Mouse (Mus musculus) midbrain, embryonic 13.5 days (tissue): ENCODE measurements around the gene Coa7. TPM values are rescaled to one million over a fixed set of nuclear protein-coding genes. Genes with fewer than 3 reads are reported as not detected.
A peak's percentile ranks its signal among the peaks of the same experiment; 100 is the strongest.
"Not testable (repeated sequence)": the region's sequence is repeated elsewhere in the genome, so short reads cannot be mapped to it uniquely, and the experiment has no call there.

ENCODE experiments used
- ATAC-seq: fragments of 200-750 bp; cut with Nextera tagmentation; 2 replicates; pipeline ENCODE4 v1.8.0; 2017; ENCODE audit warnings: mild to moderate bottlenecking, moderate TSS enrichment, moderate library complexity
- H3K27ac ChIP-seq: fragments of 300-500 bp; sonication (generic); 2 replicates; pipeline ENCODE4 v1.5.1; 2015; ENCODE audit warnings: inconsistent platforms, mild to moderate bottlenecking, moderate library complexity
- H3K27me3 ChIP-seq: fragments of 300-500 bp; sonication (generic); 2 replicates; pipeline ENCODE4 v1.6.1; 2015; ENCODE audit warnings: mild to moderate bottlenecking, inconsistent platforms
- H3K36me3 ChIP-seq: fragments of 300-500 bp; sonication (generic); 2 replicates; pipeline ENCODE4 v1.6.1; 2015; ENCODE audit warnings: mild to moderate bottlenecking, inconsistent platforms
- H3K4me1 ChIP-seq: fragments of 300-500 bp; sonication (generic); replicated peaks from 2 replicates; pipeline ENCODE4 v1.6.1; 2015; ENCODE audit warnings: inconsistent platforms
- H3K4me2 ChIP-seq: fragments of 300-500 bp; sonication (generic); replicated peaks from 2 replicates; pipeline ENCODE4 v1.6.1; 2015; ENCODE audit warnings: moderate library complexity, mild to moderate bottlenecking, inconsistent platforms
- H3K4me3 ChIP-seq: fragments of 300-500 bp; sonication (generic); replicated peaks from 2 replicates; pipeline ENCODE4 v1.5.1; 2015; ENCODE audit warnings: mild to moderate bottlenecking, inconsistent platforms
- H3K9ac ChIP-seq: fragments of 300-500 bp; sonication (generic); replicated peaks from 2 replicates; pipeline ENCODE4 v1.6.1; 2015; ENCODE audit warnings: mild to moderate bottlenecking, inconsistent platforms
- H3K9me3 ChIP-seq: fragments of 300-500 bp; sonication (generic); 2 replicates; pipeline ENCODE4 v1.6.1; 2016; ENCODE audit warnings: mild to moderate bottlenecking, inconsistent platforms
- WGBS: fragments of 180-500 bp; shearing (Covaris S2); methylation state at CpG from one replicate; pipeline ENCODE4 v1.1.7; 2015; 5-methylcytosine and 5-hydroxymethylcytosine counted together
- polyA plus RNA-seq: library from polyadenylated mRNA; unstranded; fragments of >200 nt; fragmentation: Nextera tagmentation; extraction: Ambion mirVana; gene quantifications from 2 replicates; pipeline ENCODE4 v1.2.1, GENCODE M21; 2015

Gene Coa7
- polyA plus RNA-seq, 1 experiment from 2014 or later = 49.5 TPM

DNA sequence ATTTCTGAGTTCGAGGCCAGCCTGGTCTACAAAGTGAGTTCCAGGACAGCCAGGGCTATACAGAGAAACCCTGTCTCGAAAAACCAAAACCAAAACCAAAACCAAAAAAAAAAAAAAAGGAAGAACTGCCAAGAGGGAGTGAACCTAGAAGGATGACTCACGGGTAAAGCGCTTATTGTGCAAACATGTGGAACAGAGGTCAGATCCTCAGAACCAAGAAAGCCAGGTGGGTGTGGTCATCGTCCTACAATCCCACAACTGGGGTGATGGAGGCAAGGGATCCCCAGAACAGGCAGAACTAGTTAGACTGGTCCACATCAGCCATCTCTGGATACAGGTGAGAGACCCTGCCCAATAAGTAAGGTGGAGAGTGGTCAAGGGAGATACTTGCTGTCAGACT, 19.2 kb downstream of the Coa7 start:
- Histone ChIP-seq H3K27me3 (no peaks in the 10 kb centered on the region), H3K4me2 (no peak overlapping the region), H3K4me1 (peaks cover 45% of the 10 kb centered on the region), H3K4me3 (no peak overlapping the region), H3K9me3 (no peaks in the 10 kb centered on the region), H3K9ac (no peak overlapping the region), H3K36me3 (no peaks in the 10 kb centered on the region), H3K27ac (no peak overlapping the region)
- WGBS = 90% methylated on average over 5 of the region's 5 CpGs
- no peak for ATAC-seq

DNA sequence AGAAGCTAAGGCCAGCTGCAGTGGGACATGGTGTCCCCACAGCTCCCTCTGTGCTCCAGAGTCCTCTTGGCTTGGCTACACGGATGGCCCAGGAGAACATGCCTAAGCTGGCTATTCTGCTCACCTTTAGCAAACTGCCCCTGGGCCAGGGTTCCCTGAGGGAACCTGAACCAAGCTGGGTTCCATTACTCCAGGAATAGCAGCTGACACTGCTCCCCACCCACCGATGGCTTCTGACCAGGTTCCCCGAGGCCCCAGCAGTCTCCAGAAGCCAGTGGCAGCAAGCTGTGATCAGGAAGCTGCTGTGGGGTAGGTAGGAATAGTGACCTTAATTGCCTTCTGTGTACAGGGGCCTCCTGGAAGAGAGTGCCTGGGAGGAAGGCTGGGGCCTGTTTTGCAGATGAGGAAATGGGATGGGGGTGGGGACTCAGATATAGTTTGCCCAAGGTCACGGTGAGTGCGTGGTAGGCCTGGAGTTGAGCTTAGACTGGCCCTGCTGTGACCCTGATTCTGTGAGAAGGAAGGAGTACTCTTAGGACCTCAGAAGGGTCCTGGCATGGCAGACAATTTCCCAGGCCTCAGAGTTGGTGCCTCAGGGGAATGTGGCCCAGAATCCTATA, 20.4 kb downstream of the Coa7 start:
- H3K9me3 ChIP-seq = no peaks in the 10 kb centered on the region
- H3K4me2 ChIP-seq = no peak overlapping the region
- no peaks in the 10 kb centered on the region for H3K36me3 ChIP-seq
- no peak for ATAC-seq
- H3K4me3 ChIP-seq = no peak overlapping the region
- WGBS = 81% methylated on average over 5 of the region's 5 CpGs
- no peak overlapping the region for H3K27ac ChIP-seq
- no peak overlapping the region for H3K9ac ChIP-seq
- peaks cover 45% of the 10 kb centered on the region for H3K4me1 ChIP-seq
- H3K27me3 ChIP-seq = no peaks in the 10 kb centered on the region

DNA sequence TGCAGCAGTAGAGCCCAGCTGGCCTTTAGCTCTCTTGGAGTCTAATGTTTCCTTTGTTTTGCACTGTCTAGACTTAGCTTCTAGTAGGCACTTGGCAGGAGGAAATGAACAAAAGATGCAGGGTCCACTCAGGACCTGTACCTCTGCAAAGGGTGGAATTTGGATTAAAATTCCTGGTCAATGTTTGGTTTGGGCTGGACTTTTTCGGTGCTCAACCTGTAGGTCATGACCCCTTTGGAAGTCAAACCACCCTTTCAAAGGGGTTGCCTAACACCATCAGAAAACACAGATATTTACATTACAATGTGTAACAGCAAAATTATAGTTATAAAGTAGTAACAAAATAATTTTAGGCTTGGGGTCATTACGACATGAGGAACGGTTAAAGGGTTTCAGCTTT, 21.1 kb downstream of the Coa7 start:
- ATAC-seq = no peak
- Histone ChIP-seq H3K27ac (no peak overlapping the region), H3K9me3 (no peaks in the 10 kb centered on the region), H3K4me3 (no peak overlapping the region), H3K27me3 (no peaks in the 10 kb centered on the region), H3K36me3 (no peaks in the 10 kb centered on the region), H3K4me2 (no peak overlapping the region), H3K9ac (no peak overlapping the region), H3K4me1 (peaks cover 45% of the 10 kb centered on the region)
- WGBS = 79% methylated on average over 3 of the region's 3 CpGs

DNA sequence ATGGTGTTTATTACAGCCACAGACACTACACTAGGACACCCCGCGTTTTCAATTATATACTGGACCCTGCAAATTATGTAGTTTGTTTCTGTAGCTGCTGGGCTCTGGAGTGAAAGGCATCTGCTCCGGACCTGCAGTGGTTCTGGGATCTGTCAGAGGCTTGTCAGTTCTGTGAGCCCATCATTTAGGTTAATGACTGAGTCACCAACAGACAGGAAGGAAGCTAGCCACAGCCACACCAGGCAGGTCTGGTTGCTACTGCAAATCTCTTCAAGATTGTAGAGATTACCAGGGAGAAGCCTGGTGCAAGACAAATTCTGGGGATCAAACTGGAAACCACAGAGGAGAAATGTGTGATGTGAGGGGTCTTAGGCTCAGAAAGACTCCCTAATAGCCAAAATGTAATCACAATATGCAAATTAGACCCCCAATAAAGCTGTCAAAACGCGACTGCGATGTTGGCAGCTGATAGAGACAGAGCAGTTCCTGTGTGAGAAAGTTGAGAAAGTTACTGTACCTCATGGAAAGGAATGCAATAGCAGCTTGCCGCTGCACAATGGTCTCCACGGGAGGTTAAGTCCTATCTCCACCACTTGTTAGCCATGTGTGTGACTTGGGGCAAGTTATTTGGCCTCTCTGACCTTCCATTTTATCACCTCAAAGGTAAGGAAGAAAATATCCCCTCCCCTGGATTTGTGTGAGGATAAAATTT, 22.1 kb downstream of the Coa7 start:
- H3K27me3 ChIP-seq = no peaks in the 10 kb centered on the region
- H3K36me3 ChIP-seq = no peaks in the 10 kb centered on the region
- ATAC-seq = no peak
- H3K9ac ChIP-seq = no peak overlapping the region
- H3K9me3 ChIP-seq = no peaks in the 10 kb centered on the region
- 0 out of 2 replicates have a peak overlapping the region, but pooled peaks have one; percentile 11 for H3K27ac ChIP-seq
- peaks cover 37% of the 10 kb centered on the region for H3K4me1 ChIP-seq
- no peak overlapping the region for H3K4me3 ChIP-seq
- no peak overlapping the region for H3K4me2 ChIP-seq
- 45% methylated on average over 8 of the region's 8 CpGs for WGBS

GRCm38 (mm10) chr4:108350819-108351218, 22.9 kb downstream of the Coa7 start:
- ATAC-seq = peak; percentile 85
- Histone ChIP-seq H3K4me1 (peaks cover 28% of the 10 kb centered on the region), H3K9ac (no peak overlapping the region), H3K27ac (peak overlapping the region; percentile 31), H3K4me3 (no peak overlapping the region), H3K9me3 (no peaks in the 10 kb centered on the region), H3K4me2 (no peak overlapping the region), H3K36me3 (no peaks in the 10 kb centered on the region), H3K27me3 (no peaks in the 10 kb centered on the region)
- WGBS = 7% methylated on average over 8 of the region's 8 CpGs

DNA sequence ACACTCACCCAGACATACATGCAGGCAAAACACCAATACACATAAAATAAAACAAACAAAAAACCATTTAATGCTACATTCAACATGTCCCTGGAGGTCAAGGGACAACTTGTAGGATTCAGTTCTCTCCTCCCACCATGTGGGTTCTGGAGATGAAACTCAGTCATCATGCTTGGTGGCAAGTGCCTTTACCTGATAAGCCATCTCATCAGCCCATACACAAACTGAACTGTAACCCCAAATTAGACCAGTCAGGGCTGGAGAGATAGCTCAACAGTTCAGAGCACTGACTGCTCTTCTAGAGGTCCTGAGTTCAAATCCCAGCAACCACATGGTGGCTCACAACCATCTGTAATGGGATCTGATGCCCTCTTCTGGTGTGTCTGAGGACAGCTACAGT, 25.7 kb downstream of the Coa7 start:
- not testable (repeated sequence) for H3K36me3 ChIP-seq, H3K4me2 ChIP-seq, H3K9me3 ChIP-seq, ATAC-seq, H3K27me3 ChIP-seq, H3K4me3 ChIP-seq, H3K27ac ChIP-seq, H3K9ac ChIP-seq
- H3K4me1 ChIP-seq = peaks cover 28% of the 10 kb centered on the region

GRCm38 (mm10) chr4:108357458-108357857, 29.5 kb downstream of the Coa7 start:
- Histone ChIP-seq H3K4me1 (peaks cover 42% of the 10 kb centered on the region), H3K36me3 (no peaks in the 10 kb centered on the region), H3K4me3 (no peak overlapping the region), H3K27me3 (no peaks in the 10 kb centered on the region), H3K9me3 (no peaks in the 10 kb centered on the region), H3K4me2 (no peak overlapping the region), H3K9ac (no peak overlapping the region), H3K27ac (no peak overlapping the region)
- ATAC-seq = no peak
- 93% methylated on average over 8 of the region's 8 CpGs for WGBS

DNA sequence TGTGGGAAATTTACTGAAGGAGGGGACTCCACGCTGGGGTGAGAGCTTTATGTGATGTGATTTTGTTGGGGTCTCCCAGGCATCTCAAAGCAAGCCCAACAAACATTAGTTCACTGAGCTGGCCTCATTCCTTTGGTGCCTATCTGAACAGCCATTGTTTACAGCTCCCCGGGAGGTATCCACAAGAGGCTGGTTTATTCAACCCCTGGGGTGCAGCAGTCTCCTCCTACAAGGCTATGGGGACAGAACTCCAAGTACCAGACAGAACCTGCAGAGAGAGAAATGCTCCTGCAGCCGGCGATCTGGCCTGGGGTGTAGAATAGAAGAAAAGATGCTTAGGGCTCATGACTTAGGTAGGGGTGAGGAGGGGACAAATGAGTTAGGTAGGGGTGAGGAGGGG, 30.6 kb downstream of the Coa7 start:
- Histone ChIP-seq H3K27me3 (no peaks in the 10 kb centered on the region), H3K9me3 (no peaks in the 10 kb centered on the region), H3K4me1 (peaks cover 53% of the 10 kb centered on the region), H3K36me3 (no peaks in the 10 kb centered on the region), H3K4me3 (no peak overlapping the region), H3K27ac (peak overlapping the region; percentile 96), H3K4me2 (no peak overlapping the region), H3K9ac (no peak overlapping the region)
- 18% methylated on average over 4 of the region's 4 CpGs for WGBS
- ATAC-seq = no peak

DNA sequence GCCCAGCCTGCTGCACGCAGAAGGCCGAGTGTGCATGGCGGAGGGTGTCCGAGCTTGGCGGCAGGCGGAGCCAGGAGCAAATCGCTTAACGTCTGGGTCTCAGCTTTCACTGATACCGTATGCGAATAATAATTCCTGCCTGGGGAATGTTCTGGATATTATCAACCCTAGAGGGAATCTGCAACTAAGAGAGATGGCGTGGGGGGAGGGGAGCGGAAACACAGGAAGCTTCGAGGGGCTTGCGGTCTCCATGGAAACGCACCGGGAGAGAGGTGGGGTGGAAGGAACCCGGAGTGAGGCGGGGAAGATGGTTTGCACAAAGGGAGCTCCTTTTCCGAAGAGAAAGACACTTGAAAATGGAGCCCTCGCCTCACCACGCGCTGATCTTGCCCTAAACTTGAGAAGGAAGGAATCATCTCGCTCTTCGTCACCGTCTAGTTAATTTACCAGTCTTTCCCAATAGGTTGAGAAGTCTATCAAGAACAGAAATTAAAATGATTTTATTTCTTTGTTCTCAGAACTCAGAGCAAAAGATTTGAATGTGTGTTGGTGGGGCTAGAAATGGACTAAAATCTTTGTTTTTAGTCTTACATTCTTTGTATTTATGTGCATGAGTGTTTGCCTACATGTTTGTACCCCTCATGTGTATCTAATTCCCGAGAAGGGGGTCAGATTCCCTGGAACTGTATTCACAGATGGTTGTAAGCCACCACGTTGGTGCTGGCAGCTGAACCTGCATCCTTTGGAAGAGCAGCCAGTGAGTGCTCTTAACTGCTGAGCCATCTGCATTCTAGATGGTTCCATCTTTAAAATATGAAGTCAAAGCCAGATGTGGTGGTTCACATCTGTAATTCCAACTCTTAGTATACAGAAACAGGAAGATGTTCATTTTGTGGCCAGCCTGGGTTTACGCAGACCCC, 32.5 kb downstream of the Coa7 start:
- H3K36me3 ChIP-seq = no peaks in the 10 kb centered on the region
- 4% methylated on average over 28 of the region's 28 CpGs for WGBS
- H3K4me1 ChIP-seq = peaks cover 61% of the 10 kb centered on the region
- peak overlapping the region; percentile 96 for H3K27ac ChIP-seq
- H3K4me3 ChIP-seq = no peak overlapping the region
- no peaks in the 10 kb centered on the region for H3K27me3 ChIP-seq
- H3K4me2 ChIP-seq = peak overlapping the region; percentile 32
- H3K9ac ChIP-seq = 0 out of 2 replicates have a peak overlapping the region, but pooled peaks have one; percentile 16
- no peaks in the 10 kb centered on the region for H3K9me3 ChIP-seq
- ATAC-seq = peak; percentile 84

DNA sequence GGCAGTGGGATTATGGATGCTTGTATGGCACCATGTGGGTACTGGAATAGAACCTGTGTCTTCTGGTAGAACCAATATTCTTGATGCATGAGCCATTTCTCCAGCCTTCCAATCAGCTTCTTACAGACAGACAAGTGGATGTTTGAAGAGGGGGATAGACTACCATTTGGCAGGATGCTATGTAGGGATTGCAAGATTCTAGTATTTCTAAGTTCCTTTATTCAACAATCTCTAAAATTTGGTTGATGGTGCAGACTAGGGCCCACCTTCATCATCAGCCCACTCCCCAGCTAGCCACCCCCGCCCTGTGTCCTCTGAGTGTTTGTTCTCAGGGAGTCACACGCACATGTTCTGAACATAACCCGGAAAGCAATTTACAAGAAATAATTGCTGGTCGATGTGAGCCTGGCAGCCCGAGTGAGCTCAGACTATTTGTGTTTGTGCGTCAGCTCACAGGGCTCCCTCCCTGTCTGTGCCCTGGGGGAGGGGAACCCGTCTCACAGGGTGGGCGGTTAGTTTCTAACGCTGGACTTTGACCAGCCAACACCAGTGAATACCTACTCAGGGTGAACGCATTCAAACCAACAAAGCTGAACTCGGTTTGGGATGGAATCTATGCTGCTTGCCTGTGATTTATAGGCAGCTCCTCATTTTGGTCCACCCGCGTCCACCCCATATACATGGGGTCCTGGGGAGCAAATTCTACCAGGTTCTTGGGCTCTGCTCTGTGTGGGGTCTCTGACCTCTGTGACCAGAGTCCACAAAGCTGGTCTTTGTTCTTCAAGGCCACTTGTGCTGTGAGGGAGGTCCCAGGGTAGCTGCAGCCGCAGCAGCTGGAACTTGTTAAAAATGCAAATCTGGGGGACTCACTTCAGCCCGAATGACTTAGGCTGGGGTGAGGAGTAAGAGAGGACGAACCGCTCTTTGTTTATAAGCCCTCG, 34.7 kb downstream of the Coa7 start:
- Histone ChIP-seq H3K27me3 (no peaks in the 10 kb centered on the region), H3K9me3 (no peaks in the 10 kb centered on the region), H3K36me3 (no peaks in the 10 kb centered on the region), H3K9ac (peak overlapping the region; percentile 33), H3K4me1 (peaks cover 61% of the 10 kb centered on the region), H3K4me2 (peak overlapping the region; percentile 7), H3K27ac (peak overlapping the region; percentile 86), H3K4me3 (no peak overlapping the region)
- peak; percentile 46 for ATAC-seq
- WGBS = 3% methylated on average over 18 of the region's 18 CpGs

- peak overlapping the region; percentile 7 for H3K4me2 ChIP-seq
- H3K9ac ChIP-seq = no peak overlapping the region; the same call in 1 of the 2 replicates
- H3K27ac ChIP-seq = peak overlapping the region; percentile 86
- H3K27me3 ChIP-seq = no peaks in the 10 kb centered on the region
- peaks cover 56% of the 10 kb centered on the region for H3K4me1 ChIP-seq
- H3K4me3 ChIP-seq = no peak overlapping the region
- H3K9me3 ChIP-seq = no peaks in the 10 kb centered on the region
- ATAC-seq = no peak
- WGBS = 9% methylated on average over 7 of the region's 7 CpGs
- H3K36me3 ChIP-seq = no peaks in the 10 kb centered on the region
Observed at GRCm38 (mm10) chr4:108363355-108364110, 35.6 kb downstream of the Coa7 start.
